Mouse (Mus musculus): ENCODE results near the gene Irf4.
A peak's percentile ranks its signal among the peaks of the same experiment; 100 is the strongest.

Irf4 gene

DNA sequence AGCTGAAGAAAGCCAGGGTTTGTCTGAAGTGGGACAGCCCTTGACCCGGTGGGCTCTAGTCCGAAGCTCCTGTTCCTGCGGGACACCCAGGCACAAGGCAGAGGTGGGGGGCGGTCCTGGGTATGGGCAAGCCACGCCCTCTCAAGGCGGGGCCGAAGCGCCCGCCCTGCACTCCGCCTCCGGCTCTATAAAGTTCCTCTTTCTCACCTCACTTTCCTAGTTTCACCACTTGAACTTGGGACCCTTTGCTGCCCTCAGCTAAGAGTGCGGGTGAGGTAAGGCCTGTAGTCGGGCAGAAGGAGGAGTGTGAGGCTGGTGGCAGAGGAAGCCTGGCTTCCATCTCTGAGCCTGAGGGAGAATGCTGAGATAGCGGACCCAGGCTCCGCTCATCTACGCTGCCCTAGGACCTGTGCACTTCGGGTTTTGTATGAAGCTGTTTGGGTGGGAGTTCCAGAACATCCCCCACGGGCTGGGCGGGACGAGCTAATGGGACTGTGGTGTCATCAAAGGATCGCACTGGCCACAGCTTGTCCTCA, at the start of gene Irf4:
Gene Irf4 (plus strand): TSS at position 206 of the 536 bp plus-strand sequence.
- peak; percentile 66 for DNase-seq (ENCODE audit: low spot score)

DNA sequence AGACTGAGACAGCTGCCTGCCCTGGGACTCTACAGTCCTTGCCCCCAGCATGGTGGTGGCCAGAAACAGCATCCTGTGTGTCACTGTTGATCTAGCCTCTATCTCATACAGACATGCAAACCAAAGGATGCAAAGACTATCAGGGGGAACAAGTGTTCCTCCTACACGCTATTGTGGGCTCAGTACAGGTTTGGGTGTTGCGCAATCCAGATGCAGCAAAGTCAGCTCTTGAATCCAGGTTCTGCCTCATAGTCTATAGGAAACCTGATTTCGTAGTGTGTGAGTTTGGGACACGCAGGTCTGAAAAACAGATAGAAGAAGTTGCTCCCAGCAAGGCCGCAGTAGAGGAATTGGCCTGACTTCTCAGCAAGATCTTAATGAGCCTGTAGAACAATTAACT, 46.3 kb upstream of the Irf4 start:
- DNase-seq (ENCODE audit: low spot score), result no peak

DNA sequence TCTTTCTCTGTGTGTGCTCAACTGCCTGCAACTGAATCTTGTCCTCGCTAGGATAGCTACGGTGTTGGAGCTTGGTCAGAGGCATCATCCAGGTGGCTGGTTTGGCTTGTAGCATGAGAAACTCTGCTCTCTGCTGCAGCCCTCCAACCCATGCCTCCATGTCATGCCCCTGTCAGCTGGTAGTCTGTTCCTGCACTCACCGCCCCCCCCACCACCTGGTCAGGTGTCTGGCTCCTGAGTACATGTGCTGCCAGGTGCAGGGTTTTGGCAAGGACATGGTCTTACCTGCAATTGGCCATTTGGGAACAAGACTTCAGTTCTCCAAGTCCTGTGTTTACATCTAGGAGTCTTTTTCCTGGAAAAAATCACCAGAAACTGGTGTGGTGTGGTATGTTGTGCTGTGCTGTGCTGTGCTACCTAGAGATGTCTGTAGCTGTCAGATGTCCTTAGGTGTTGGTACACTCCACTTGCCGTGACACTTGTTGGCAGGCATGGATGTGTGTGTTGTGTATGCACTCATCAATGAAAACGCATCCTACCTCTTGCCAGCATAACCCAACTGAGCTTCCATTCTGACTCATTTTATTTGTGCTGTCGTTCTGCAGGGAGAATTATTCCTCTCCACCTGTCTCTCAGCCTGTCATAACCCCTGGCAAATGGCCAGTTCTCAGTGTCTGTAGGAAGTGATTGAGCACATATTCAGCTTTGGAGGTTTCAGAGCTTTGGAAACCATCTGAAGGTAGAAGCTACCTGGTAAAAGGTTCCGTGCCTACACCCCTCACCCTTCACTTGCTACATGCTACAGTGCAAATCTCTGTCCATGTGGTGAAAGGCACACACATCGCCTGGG, 44.6 kb upstream of the Irf4 start:
- no peak for DNase-seq (ENCODE audit: low spot score)

DNA sequence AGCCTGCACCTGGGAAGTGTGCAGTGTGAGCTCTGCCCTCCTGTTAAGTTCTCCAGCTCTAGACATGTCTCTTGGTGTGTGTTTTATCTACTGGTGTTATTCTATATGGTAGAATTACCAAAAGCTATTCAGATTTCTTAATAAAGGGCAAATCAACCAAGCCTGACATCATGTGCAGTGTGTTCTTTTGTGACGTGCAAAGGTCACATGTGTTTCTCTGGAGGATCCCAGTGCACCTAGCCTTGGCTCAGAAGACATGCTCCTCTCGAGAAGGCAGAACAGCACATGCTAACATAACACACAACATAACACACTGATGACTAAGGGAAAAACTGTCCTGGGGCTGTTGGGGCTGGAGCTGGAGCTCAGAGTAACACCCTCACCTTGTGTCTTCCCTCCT, 38.0 kb upstream of the Irf4 start:
- no peak for DNase-seq (ENCODE audit: low spot score)

DNA sequence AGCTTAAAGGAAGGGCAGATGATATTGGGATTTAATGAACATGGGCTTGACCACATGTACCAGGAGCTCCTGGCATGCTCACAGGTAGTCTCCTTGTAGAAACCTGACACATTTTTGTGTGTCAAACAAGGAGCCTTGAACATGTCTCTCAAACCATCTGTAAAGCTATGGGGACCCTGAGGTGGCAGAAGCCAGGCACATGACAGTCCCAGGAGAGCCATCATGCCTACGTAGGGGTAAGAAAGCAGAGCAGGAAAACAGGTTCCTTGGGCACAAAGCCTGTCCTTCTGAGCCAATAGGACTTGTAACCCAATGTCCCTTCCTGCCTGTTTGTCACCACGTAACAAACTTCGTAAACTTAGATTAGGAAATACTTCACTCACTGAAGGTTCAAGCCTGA, 37.3 kb upstream of the Irf4 start:
- no peak for DNase-seq (ENCODE audit: low spot score)

DNA sequence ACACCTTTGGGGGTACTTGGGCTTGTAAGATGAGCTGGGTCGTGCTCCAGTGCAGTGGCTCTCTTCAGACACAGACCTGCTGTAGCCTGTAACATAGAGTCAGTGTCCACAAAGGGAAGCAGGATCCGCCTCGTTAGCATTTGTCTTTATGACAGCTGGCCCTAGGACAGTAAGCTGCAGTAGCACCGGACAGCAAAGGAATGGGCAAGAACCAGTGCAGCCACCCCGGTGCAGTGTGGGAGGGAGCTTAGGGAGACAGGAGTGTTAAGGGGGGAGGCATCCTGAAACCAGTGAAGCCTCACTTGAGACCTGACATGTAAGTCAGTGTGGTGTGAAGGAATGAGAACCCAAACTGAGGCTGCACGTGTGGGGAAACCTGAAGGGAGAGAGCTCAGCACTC, 36.7 kb upstream of the Irf4 start:
- DNase-seq (ENCODE audit: low spot score), result no peak

DNA sequence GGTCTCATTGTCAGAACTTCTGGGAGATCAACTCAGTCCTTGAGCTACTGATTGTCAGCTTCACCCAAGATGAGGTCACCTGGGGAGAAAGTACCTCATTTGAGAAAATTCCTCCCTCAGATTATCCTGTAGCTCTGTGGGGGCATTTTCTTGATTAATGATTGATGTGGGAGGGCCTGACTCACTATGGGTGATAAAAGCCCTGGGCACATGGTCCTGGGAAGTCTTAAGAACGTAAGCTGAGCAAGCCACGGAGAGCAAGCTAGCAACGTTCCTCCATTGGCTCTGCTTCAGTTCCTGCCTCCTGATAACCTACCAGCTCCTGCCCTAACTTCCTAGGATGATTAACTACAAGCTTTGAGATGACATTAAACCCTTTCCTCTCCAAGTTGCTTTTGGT, 35.4 kb upstream of the Irf4 start:
- no peak for DNase-seq (ENCODE audit: low spot score)

DNA sequence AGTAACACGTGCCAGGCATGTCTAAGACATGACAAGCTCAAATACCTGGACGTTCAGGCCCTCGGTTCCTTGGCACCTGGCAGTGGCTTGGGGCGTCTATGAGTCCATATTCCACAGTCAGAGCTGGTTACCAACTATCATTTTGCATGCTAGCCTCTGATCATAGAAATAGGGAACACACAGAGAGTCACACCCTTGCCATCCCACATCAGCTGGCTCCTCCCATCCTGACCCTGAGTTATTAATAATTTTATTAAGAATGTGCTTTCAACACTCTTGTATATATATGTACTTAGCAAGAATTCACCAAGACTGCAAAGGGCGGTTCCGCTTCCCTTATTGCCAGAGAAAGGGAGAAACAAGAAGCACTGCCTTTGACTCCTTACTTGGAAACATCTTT, 34.5 kb upstream of the Irf4 start:
- DNase-seq (ENCODE audit: low spot score), result no peak

DNA sequence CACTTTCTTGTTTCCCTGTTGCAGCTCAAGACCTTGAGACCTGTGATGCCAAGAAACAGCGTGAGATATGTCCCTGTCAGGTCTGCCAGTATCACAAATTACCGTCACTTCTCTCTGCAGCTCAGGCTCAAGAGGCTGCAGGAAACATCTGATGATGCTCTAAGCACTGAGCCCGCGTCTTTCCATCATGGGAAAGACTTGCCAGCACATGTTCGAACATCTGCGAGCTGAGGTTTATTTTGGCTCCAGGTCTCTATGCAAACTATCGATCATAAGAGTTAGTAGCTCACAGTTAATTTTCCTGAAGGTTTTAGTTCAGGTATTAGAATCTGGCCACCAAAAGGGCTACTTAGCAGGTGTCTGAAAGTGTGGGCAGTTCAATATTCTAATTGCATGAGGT, 34.0 kb upstream of the Irf4 start:
- DNase-seq (ENCODE audit: low spot score), result no peak

DNA sequence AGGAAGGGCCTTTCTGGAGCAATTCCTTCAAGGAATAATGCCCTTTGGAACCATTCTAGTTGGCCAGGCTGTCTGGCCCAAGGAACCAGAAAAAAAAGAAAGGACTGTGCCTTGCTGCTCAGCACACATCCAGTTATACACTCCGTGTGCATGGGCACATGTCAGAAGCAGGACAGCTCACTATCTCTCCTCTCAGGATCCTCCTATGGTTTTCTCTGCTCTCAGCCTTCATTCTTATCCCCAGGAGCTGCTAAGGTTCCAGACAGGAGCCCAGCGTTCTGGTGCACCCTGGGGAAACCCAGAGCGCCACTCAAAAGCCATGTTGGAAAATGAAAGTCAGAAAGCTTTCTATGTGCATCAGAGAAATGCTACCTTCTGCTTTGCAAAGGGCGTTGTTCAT, 33.5 kb upstream of the Irf4 start:
- no peak for DNase-seq (ENCODE audit: low spot score)

DNA sequence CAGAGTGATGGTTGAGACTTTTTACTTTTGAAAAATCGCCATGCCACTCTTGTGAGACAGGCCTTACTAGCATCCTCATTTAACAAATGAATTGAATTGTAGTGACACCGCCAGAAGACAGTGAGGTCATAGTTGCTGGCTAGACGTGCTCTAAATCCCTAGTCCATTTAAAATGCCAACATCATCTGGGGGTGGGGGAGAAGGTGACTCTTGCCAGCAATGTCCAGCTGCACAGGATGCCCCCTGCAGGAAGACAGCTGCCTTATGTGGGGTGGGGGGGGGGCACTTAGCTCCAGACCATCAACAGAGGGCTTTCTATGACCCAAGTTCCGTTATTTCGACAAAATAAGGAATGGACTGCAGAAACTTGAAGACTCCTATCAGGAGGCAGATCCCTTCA, 32.4 kb upstream of the Irf4 start:
- no peak for DNase-seq (ENCODE audit: low spot score)

DNA sequence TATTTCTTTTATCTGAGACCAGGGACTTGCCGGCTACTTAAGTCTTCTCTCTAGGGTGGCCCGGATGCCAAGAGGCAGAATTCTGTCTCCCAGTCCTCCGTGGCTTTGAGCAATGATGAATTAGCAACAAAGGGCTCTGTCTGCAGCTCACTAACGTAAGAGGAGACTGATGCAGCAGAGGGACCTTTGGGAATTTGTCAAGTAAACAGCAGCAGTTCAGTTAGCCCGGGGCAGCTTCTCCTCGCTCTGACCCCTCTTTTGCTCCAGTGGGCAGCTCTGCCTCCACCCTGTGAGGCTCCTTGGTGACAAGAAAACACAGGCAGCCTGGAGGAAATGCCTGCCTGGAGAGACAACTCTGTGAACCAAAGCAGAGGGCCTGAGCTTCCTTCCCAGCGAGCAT, 26.4 kb upstream of the Irf4 start:
- no peak for DNase-seq (ENCODE audit: low spot score)

DNA sequence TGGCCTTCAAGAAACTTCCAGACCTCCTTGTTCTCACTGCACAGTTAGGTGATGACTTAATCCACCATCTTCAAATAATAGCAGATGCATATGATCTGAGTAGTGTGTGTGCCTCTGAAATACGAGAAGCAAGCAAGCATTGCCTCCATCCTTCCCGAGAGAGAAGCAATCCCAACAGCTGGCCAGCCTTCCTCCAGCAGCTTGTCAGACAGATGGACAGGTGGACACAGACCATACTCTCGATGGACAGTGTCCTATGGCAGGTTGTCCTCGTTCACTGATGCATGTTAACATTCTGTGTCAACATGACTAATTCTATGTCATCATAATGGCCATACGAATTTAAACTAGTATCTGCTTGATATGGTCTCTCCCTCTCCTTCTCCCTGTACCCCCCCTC, 25.8 kb upstream of the Irf4 start:
- no peak for DNase-seq (ENCODE audit: low spot score)

DNA sequence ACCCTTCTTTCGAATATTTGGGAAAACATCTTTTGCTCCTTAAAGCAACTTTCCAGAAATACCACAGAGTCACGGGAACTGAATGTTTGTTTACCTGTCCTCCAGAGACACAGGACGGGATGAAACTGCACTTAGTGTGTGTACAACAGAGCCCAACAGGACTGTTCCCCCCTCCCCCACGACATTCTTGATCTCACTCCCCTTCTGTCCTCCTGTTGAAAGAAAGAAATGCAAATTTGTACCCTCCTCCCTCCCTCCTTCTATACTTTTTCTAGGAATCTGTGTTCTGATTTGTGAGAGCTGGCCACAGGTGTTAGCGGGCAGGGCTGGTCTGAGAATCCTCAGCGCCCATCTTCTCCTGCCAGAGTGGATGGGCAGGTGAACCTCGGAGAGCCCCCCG, 25.2 kb upstream of the Irf4 start:
- DNase-seq (ENCODE audit: low spot score), result no peak

DNA sequence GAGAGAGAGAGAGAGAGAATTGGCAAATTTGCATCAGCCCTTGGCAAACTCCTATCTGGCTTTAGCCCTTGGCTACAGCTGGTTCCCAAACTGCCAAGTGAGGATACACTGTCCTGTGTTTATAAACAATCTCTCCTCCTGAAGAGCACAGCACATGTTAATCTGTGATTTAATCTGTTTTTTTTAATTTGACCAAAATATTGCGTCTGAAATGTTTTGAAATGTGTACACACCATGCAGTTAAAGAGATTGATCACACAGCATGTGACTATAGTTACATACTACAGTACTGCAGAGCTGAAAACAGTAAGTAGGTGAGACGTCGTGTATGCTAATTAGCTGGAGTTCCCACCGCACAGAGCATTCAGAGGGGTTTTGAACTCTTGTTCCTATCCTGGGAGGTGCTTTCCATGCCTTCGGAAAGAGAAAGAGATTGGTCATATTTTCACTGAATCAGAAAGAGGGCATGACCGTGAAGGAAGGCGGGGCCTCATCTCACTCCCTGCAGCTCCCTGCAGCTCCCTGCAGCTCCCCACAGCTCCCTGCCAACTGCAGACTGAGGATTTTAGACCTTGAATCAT, 24.2 kb upstream of the Irf4 start:
- DNase-seq (ENCODE audit: low spot score), result no peak

DNA sequence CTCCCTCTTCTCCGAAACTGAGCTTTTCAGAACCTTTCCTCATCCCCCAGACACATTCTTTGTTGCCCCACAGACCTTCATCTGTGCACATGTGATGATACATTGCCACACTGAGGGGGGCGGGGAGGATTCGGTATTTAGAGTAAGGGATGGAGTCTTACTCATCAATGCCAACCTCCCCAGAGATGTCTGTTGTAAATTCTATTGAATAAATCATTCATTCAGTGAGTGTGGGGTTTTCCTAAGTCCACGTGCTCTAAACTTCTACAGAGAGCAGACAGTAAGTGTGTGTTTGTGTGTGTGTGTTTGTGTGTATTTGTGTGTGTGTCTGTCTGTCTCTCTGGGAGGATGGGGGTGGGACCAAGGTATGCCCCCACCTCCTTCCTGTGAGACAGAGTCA, 22.1 kb upstream of the Irf4 start:
- DNase-seq (ENCODE audit: low spot score), result no peak

DNA sequence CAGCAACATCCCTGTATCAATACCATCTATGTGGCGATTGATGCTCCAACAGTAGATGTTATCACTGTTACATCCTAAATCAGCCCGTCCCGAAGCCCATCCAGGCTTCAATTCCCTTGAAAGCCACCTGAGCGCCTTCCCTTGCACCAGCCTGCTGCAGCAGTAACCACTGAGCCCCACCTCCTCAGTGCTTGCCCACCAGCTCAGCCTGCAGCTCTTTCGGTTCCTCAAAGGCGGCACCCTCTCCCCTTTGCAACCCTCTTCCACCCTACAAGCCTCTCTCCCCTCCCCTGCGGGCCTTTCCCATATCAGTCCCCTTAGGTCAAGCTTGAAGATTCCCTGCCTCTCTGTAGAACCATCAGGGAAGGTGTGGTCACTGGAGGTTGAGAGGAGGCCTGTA, 20.9 kb upstream of the Irf4 start:
- no peak for DNase-seq (ENCODE audit: low spot score)

DNA sequence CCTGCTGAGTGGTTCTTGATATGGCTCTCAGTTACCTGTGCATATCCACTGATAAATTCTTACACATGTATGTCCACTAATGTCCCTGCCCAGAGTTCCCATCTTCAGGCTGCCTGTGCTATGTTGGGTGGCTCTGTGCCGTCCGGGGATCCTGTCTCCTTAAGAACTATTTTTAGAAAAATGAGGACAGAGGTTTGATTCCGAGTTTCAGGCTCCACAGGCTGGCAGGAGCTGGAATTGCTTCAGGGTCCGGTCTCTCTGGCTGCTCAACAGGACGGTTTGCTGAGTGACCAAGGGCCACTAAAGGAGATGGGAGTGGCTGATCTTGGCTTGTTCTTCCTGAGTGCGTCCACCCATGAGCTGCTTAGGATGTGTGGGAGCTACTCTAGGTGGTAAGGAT, 19.8 kb upstream of the Irf4 start:
- no peak for DNase-seq (ENCODE audit: low spot score)

DNA sequence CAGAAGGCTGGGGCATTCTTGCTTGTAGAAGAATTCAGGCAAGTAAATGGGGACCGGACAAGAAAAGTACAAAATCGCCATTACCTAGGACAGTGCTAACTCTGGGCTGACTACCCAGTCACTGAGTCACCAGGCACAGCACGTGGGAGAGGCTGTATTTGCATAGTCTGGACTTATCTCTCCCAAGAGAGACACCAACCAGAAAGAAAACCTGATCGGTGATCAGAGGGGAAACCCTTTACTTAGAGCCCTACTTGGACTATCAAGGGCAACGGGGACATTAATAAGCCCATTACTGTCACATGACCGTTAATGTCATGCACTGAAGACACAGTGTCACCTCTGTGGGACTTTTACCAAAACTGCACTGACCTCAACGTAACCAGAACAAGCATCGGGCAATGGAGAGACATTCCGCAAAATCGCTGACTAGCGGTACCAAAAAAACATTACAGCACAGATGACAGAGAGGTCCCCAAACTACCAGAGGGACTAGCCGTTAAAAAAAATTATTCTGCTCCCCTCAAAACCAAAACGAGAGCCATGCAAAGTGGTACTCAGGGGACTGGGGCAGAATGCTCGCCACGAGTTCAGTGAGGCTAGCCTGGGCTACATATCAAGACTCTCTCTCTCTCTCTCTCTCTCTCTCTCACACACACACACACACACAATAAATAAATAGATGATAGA, 18.8 kb upstream of the Irf4 start:
- no peak for DNase-seq (ENCODE audit: low spot score)

DNA sequence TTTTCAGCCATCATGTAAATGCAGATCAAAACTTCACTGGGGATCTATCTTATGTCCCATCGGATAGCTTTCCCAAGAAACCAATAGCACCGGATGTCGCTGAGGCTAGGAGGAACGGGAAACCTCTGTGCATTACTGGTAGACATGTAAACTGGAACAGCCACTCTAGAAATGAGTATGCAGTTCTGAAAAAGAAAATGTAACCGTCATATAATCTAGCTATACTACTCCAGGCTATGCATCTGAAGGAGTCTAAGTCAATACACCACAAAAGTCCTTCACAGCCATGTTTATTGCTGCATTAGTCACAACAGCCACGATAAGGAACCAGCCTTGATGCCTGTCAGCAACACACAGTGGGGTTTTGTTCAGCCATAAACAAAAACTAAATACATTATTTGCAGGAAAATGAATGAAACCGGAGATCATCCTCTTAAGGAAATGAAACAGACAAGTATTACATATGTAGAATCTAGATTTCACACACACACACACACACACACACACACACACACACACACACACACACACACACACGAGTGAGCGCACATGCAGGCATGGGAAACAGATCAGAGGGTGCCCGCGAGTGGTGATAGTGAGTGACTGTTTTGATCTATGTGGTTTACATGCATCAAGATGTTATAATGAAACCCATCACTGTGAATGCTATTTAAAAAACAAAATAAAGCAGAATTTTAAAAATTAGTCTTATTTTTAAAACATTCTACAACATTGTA, 16.1 kb upstream of the Irf4 start:
- no peak for DNase-seq (ENCODE audit: low spot score)

DNA sequence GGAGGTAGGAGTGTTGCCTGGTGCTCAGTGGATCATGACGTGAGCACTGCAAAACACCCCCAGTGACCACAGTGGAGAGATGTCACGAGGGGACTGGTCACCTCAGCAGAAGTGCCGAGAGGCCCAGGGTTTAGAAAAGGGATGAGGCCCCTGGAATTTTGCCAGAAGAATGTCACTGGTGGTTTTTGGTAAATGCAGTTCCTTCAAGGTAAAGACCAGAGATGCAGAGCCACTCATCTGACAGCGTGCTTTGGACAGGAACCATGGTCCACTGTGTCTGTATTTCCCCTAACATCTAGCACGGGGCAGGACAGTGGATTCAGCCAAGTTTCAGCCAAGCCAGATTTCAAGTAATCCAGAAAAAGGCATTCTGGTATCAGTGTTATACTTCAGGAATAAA, 12.3 kb upstream of the Irf4 start:
- DNase-seq (ENCODE audit: low spot score), result no peak

DNA sequence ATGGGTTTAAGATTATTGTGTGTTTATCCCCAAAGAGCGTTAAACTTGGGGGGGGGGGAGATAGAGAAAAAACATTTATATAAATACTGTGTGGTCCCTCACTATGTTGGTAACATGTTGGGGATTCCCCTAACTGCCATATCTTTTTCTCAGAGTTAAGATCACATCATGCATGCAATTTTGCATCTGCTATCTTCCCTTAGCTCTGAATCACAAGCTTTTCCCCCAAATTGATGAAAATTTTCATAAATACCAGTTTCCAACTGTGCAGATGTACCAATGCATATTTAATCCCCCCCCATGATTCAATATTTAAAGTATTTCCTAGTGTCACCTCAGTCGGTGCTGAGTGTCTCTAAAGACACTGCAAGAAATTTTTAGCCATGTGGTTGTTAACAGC, 11.8 kb upstream of the Irf4 start:
- no peak for DNase-seq (ENCODE audit: low spot score)
